Mouse (Mus musculus) layer of hippocampus, postnatal 10 days (tissue): Measurements from ENCODE around the gene Ces1c. TPM values are rescaled to one million over a fixed set of nuclear protein-coding genes. Genes with fewer than 3 reads are reported as not detected.

Source experiments
- DNase-seq, 2 experiments: peaks; one replicate each; pipeline ENCODE4 v3.0.0; 2021; ENCODE audit warnings: low spot score in 2 of 2
- long read RNA-seq: library from polyadenylated mRNA; stranded (forward); transcript quantifications from one replicate; pipeline ENCODE4 v2.0.0, GENCODE M21; 2023
- total RNA-seq, 2 experiments: library from RNA; stranded (reverse); gene quantifications; 2 replicates each; pipeline ENCODE4 v1.2.3; 2021

Ces1c gene
- total RNA-seq: not detected
- long read RNA-seq: 0 reads

GRCm38 (mm10) chr8:93131233-93131980, at the start of gene Ces1c:
Ces1c (minus strand) TSS chr8:93131283.
- DNase-seq: no peak

GRCm38 (mm10) chr8:93180581-93181129, 49.6 kb upstream of the Ces1c start:
- DNase-seq: no peak

DNA sequence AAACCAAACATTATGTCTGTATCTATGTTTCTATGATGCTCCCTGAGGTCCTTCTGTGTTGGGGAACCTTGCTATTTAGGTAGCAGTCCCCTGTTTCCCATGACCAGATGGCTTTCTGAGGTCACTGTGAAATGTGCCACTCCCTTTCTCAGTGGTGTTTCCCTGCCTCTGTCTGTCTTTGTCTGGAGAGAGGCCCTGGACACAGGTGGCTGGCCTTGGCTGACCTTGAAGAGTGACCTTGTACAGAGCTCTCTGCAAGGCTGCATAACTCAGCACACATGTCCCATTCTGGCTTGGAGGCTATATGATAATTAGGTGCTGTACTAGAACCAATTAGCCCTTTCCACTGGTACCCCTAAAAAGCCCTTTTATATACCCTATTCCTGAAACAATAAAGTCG, 45.5 kb upstream of the Ces1c start:
- no peak for DNase-seq

DNA sequence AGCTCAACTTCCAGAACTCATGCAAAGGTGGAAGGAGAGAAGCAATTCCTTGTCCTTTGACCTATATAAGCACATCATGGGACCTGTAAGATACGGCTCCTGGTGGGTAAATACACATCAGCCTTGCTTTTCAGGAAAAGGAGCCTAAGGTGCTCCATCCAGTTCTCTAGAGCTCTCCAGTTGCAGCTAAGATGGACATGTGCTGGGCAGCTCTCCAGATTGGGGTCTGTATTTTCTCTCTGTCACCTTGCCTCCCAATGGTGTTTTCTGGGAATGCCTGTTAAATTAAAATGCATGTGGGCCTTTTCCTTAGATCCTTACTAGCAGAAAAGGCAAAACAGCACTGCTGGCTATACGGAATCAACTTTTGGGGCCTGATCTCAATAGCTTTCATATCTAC, 43.5 kb upstream of the Ces1c start:
- no peak for DNase-seq

DNA sequence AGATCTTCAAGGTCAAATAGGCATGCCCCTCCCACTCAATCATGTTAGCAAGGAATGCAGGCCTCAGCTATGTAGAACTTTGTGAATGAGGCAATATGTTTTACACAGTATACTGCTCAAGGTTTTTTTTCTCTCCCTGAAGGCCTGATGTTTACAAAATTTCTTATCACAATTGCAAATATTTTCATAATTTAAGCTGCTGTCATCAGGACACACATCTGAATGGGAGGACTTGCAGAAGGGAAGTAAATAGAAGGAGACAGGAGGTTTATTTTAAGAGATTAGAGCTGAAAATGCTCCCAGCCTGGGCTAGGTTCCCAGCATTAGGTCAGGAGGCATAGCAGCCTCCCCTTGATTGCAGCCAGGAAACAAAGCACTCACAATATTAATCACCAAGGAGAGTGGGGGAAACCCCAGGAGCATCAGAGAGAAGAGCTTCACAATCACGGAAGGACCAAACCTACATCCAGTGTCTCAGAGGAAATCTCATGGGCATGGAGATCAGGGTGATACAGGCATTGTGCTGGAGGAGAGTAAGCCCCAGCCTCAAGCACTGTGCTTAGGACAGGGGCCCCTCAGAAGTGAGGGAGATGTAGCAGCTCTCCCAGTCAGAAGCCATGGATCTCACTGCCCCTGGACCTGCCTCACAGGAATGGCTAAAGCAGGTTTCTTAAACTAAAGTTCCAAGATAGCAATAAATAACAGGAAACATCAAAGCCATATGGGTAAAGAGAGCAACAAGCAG, 40.9 kb upstream of the Ces1c start:
- no peak for DNase-seq

GRCm38 (mm10) chr8:93163363-93163762, 32.3 kb upstream of the Ces1c start:
- DNase-seq: no peak

GRCm38 (mm10) chr8:93151401-93151800, 20.3 kb upstream of the Ces1c start:
- no peak for DNase-seq

DNA sequence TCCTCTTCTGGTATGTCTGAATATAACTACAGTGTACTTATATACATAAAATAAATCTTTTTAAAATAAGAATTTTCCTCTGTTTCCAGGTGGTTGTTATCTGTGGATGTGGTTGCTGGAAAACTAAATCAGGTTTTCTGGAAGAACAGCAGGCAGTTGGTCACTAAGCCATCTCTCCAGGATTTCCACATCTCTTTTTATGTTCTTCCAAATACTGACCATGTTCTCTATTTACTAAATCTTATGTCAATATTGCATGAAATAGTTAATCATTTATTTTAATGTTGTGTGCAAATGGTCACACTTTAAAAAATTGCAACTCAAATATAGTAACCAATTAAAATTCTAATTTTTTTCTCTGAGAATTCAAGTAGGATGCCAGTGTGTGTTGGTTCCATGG, 16.2 kb upstream of the Ces1c start:
- no peak for DNase-seq

DNA sequence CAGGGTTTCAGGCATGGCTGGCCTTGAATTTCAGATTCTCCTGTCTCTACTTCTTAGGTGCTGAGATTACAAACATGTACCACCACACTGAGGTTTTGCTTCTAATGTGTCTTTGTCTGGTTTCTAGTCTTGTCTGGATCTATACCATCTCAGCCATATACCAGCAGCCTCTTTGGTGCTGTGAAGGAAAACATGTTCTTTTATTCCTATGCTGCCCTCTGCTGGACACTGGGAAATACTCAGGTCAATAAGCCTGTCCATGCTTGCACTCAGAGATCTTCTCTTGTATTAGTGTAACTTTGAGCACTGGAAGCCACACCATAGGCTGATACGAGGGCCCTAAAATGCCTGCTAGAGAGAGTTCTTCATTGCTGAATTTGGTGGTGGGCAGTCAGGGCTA, 9.6 kb upstream of the Ces1c start:
- DNase-seq: peak; percentile 27 to 44

- no peak for DNase-seq
These were observed 1.1 kb upstream of the Ces1c start for GRCm38 (mm10) chr8:93132196-93132595.

GRCm38 (mm10) chr8:93126476-93126875, 4.6 kb downstream of the Ces1c start:
- peak; percentile 12 to 25 for DNase-seq

GRCm38 (mm10) chr8:93122005-93122404, 9.1 kb downstream of the Ces1c start:
- no peak for DNase-seq

DNA sequence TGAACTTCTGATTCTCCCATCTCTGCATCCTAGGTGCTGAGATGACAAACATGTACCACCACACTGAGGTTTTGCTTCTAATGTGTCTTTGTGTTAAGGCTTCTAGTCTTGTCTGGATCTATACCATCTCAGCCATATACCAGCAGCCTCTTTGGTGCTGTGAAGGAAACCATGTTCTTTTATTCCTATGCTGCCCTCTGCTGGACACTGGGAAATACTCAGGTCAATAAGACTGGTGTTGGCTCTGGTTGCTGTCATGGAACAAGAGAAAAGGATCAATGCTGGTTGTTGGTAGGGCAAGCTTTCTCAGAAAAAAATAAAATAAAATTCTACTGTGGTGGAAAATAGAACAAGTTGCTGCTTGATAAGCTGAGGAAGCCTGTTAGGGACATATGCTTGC, 35.7 kb downstream of the Ces1c start:
- peak; percentile 29 to 32 for DNase-seq

DNA sequence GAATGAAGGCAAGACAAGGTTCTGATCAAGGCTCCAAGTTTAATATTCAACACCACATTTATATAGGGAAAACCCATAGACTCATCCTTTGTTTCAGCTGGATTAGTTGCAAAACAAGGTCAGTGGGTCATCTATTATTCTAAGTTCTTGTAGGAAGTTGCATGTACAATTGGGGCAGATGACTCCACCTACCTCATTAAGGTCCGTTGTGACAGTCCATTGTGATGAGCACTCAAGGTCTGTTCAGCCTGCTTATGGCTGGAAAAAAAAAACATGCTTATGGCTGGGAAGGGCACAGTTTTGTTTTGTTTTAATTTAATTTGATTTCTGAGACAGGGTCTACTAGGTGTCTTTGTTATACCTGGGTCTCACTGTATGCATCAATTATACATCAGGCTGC, 39.8 kb downstream of the Ces1c start:
- DNase-seq: no peak

- no peak for DNase-seq
These were observed 42.4 kb downstream of the Ces1c start for GRCm38 (mm10) chr8:93088686-93089122.

DNA sequence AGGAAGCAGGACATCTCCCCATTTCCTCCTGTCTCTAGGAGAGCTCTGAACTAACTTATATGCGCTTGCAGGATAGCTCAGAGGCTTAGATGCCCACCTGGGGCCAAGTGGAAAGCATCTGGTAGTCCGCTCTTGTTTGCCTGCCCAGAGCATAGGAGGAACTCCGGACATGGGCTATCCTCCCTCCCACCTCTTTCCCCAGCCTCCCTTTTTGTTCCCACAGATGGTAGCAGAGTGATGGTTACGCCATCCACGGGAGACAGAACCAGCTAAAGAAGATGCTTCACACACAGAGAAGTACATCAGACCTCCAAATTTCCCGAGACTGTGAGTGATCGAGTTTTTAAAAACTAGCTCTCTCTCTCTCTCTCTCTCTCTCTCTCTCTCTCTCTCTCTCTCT, 42.9 kb downstream of the Ces1c start:
- no peak for DNase-seq

GRCm38 (mm10) chr8:93079887-93080286, 51.2 kb downstream of the Ces1c start, which contains the start of gene Ces1b:
Ces1b (minus strand) TSS chr8:93080017.
- DNase-seq: no peak

DNA sequence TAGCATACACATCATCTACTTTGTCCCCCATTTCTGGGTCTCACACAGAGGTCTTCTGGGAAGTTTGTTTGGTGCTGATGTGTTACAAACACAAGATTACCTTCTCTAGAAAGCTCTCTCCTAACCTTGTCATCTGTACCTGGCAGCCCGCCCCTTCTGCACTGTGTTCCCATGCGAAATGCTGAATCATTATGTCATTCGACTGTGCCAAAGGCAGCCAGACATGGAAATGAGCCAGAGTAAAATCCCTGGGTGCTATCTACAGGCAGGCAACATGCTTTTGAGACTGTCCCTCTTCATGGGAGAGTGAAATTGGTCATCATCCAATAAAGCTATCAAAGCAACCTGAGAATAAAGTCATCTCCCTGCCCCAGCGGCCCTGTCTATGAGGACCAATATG, 55.8 kb downstream of the Ces1c start:
- DNase-seq: no peak

DNA sequence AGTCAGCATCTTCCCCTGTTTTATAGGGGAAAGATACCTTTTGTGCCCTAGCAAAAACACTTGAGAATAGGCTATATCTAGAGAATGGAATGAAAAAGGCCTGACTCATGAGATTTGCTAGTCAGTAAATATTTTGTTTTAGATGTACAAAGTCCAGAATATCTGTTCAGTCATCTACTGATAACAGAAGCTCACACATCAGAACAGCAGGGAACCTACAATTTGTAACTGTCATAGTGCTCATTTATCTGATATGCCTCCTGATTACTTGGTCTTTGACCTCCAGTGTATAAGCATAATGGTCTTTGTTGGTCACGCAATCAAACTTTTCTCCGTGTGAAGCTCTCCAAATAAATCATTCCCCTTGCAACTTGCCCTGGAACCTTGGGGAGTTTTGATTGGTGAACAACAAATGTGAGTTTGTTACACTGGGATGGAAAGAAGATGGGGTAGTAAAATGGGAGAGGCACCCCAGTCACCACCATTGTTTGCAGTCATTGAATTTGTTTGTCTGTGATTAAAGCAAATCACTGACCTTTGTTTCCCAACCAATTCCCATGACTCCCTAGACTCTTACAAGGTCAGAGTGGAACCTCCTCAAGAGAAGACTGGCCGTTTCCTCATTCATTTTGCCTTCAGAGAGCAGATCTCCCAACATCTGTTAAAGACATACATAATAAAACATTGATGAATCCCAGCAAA, 67.5 kb downstream of the Ces1c start:
- no peak for DNase-seq

- DNase-seq: peak; percentile 63 to 74
These were observed 71.9 kb downstream of the Ces1c start for GRCm38 (mm10) chr8:93059185-93059584.

DNA sequence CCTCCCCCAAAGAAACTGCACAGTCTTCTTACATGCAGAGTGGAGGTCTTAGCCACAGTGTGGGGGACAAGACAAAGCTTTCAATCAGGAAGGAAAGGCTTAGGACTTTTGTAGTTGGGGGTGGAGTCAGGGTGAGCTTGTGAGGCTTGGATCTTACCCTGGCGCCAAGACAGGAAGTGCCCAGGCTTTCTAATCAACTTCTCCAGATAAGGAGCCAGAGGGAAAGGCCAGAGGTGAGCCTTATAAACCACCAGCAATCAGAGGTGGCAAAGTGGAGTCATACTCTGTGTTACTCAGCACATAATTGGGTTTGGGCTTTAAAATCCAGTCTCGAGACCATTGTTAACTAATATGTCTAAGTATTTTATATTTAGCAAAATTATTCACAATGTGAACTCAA, 75.8 kb downstream of the Ces1c start:
- DNase-seq: no peak
